Comparison of ENCODE assay signal across 9 mouse cellular contexts in genomic region chr14:45477651-45478050, GRCm38 (mm10). TPM values are rescaled to one million over a fixed set of nuclear protein-coding genes. Genes with fewer than 3 reads are reported as not detected.
DNase-seq lines count a peak whose midpoint lies in the region; ATAC-seq and TF ChIP-seq lines count a peak whose summit lies in the region.
"Had no signal": no experiment of that assay in that cellular context is flagged by ENCODE, and none has a peak within 500 bp of the region (broad histone marks: within the 10 kb centered on the region; RNA-seq: fewer than 3 reads in every experiment).

No protein-coding gene starts in this region.

- ATAC-seq in kidney, postnatal 0 days (replicated peaks; ENCODE audit: low FRiP score, low read depth): no peak
- no peak for ATAC-seq in midbrain, postnatal 0 days (ENCODE audit: low FRiP score)

- H3K9me3 ChIP-seq in heart, embryonic 10.5 days: no peaks in the 10 kb centered on the region
- H3K9me3 ChIP-seq in kidney, postnatal 0 days (replicated peaks; ENCODE audit: low read length): no peaks in the 10 kb centered on the region
- H3K9me3 ChIP-seq in midbrain, postnatal 0 days (ENCODE audit: low read length): no peaks in the 10 kb centered on the region

- peaks cover 17% of the 10 kb centered on the region for H3K4me1 ChIP-seq in heart, embryonic 10.5 days
- 0 out of 2 replicates have a peak, but pooled peaks cover 4% of the 10 kb centered on the region for H3K4me1 ChIP-seq in kidney, postnatal 0 days (replicated peaks; ENCODE audit: insufficient read depth, low read length)
- H3K4me1 ChIP-seq in midbrain, postnatal 0 days (ENCODE audit: insufficient read depth, low read length): no peaks in the 10 kb centered on the region

- no peak overlapping the region for H3K4me2 ChIP-seq in kidney, postnatal 0 days (ENCODE audit: low read length)
- no peak overlapping the region for H3K4me2 ChIP-seq in midbrain, postnatal 0 days (ENCODE audit: low read depth, low read length, poor library complexity, severe bottlenecking)

- intact Hi-C loops in heart, postnatal 25 days (cut with DNase I): no loop called here

- H3K27ac ChIP-seq in heart, embryonic 10.5 days: peak overlapping the region; percentile 7; the same call in 1 of the 2 replicates
- peak overlapping the region; percentile 37 for H3K27ac ChIP-seq in kidney, postnatal 0 days
- no peak overlapping the region for H3K27ac ChIP-seq in midbrain, postnatal 0 days (ENCODE audit: low read depth, low read length)

- no peak overlapping the region for H3K4me3 ChIP-seq in heart, embryonic 10.5 days
- H3K4me3 ChIP-seq in kidney, postnatal 0 days (replicated peaks; ENCODE audit: low read depth, low read length): no peak overlapping the region
- no peak overlapping the region for H3K4me3 ChIP-seq in midbrain, postnatal 0 days (ENCODE audit: low read depth, low read length)

- WGBS in heart, embryonic 10.5 days: 28% methylated on average over 8 of the region's 8 CpGs
- WGBS in kidney, postnatal 0 days: 38% methylated on average over 8 of the region's 8 CpGs
- 70% methylated on average over 8 of the region's 8 CpGs for WGBS in midbrain, postnatal 0 days

- DNase-seq in heart, adult 11 months: peak; percentile 94
- no peak for DNase-seq in heart, postnatal 25 days (ENCODE audit: low spot score)
- no peak for DNase-seq in heart, embryonic 10.5 days (ENCODE audit: low spot score)
- DNase-seq in kidney, postnatal 0 days (ENCODE audit: low spot score): peak; percentile 64
- DNase-seq in lung, postnatal 10 days: peak; percentile 62
- DNase-seq in layer of hippocampus, postnatal 36 days: no peak
- DNase-seq in spleen, postnatal 14 days (ENCODE audit: low spot score in 2 of 2): no peak
- DNase-seq in midbrain, postnatal 0 days (ENCODE audit: low spot score): no peak
- DNase-seq: gastrocnemius, postnatal 25 days had no signal

- H3K9ac ChIP-seq in kidney, postnatal 0 days (ENCODE audit: low read depth, low read length): no peak overlapping the region
- no peak overlapping the region for H3K9ac ChIP-seq in midbrain, postnatal 0 days (replicated peaks; ENCODE audit: low read length, poor library complexity, severe bottlenecking)

- TF ChIP-seq CTCF in kidney, postnatal 0 days (IDR thresholded peaks at IDR 0.05; ENCODE audit: low read depth): no peak
- TF ChIP-seq CTCF in midbrain, postnatal 0 days (IDR thresholded peaks at IDR 0.05): no peak

- peaks cover 69% of the 10 kb centered on the region for H3K36me3 ChIP-seq in heart, embryonic 10.5 days
- H3K36me3 ChIP-seq in kidney, postnatal 0 days (ENCODE audit: insufficient read depth, low read length): peaks cover 39% of the 10 kb centered on the region
- H3K36me3 ChIP-seq in midbrain, postnatal 0 days (ENCODE audit: insufficient read depth, low read length): peaks cover 12% of the 10 kb centered on the region

- no peaks in the 10 kb centered on the region for H3K27me3 ChIP-seq in heart, embryonic 10.5 days (ENCODE audit: insufficient read depth, poor library complexity, severe bottlenecking)
- no peaks in the 10 kb centered on the region for H3K27me3 ChIP-seq in kidney, postnatal 0 days (ENCODE audit: insufficient read depth, low read length)
- H3K27me3 ChIP-seq in midbrain, postnatal 0 days (ENCODE audit: insufficient read depth, low read length): no peaks in the 10 kb centered on the region

RNA-seq across cellular contexts. Expression of gene Fermt2, which starts 52.3 kb away (rescaled TPM):
- total RNA-seq in heart, postnatal 25 days (2021): 100 to 1,000 TPM; 253 to 256 TPM
- polyA plus RNA-seq in heart, embryonic 10.5 days (2016; fragmentation: Nextera tagmentation; extraction: Ambion mirVana): 175 and 176 TPM in 2 replicates
- 216 and 226 TPM in 2 replicates for polyA plus RNA-seq in kidney, postnatal 0 days (2015; fragmentation: Nextera tagmentation; extraction: Ambion mirVana)
- 100 to 1,000 TPM; 104 to 109 TPM for total RNA-seq in layer of hippocampus, postnatal 36 days (2021)
- 26.4 and 29.0 TPM in 2 replicates for total RNA-seq in midbrain, postnatal 0 days (2014; rRNA removed)
- 66.7 and 70.0 TPM in 2 replicates for polyA plus RNA-seq in midbrain, postnatal 0 days (2015; fragmentation: Nextera tagmentation; extraction: Ambion mirVana)

Comparison
In these comparisons a context has a peak if more than half of its experiments do, and no peak if none do; other contexts are left out.
1. DNase-seq: peak in heart, adult 11 months (single experiment), kidney, postnatal 0 days (single experiment) and lung, postnatal 10 days (single experiment); none in heart, postnatal 25 days (single experiment), heart, embryonic 10.5 days (single experiment), layer of hippocampus, postnatal 36 days (0 of 2), spleen, postnatal 14 days (0 of 2) and midbrain, postnatal 0 days (single experiment).